Mouse (Mus musculus) E14TG2a.4 (cell line): ENCODE results near the gene Phf6.

Experiments
- CTCF ChIP-seq: conservative IDR thresholded peaks from 2 replicates; pipeline ENCODE4 v1.5.1; 2014; ENCODE audit warnings: low read length
- POU5F1 ChIP-seq: IDR thresholded peaks from 2 replicates; pipeline ENCODE4 v1.6.1; 2014; ENCODE audit warnings: low read length, borderline replicate concordance

DNA sequence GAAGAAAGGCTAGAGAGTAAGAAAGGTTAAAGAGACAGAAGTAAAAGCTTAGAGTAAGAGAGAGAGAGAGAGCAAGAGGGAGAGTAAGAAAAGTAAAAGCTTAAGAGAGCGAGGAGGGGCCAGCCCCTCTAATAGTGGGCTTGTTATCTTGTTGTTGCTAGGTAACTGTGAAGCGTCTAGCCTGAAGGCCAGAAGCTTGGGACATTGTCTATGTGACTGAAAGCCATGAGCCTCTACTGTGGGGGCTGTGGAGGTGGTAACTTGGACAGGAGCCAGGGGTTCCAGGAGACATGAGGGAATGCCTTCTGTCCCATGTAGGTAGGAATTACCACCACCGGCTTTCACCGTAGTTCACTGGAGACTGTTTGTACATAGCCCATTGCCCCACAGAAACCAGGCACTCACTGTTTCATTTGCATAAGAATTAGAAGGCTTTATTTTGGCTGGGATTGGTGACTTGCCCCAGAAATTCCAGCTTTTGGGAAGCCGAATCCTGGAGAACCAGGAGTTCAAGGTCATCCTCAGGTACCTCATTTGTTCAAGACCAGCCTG, 49.6 kb downstream of the Phf6 start:
- no peak for TF ChIP-seq CTCF
- peak; percentile 5; the same call in 1 of the 2 replicates for TF ChIP-seq POU5F1
